In the genomic region with DNA sequence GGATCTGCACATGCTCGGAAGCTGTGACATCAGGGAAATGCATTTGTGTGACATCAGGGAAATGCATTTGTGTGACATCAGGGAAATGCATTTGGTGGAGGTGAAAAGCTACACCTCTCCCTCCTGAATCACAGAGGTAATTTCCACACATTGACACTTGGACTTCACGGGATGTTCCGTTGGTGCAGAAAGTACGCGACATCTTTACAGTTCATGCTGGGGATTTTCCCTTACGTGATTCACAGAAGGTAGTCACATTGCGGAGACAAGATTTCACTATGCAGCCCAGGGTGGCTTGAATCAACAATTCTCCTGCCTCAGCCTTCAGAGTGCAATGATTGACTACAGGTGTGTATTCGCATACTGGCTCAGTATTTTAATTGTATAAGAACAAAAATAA, we compare ENCODE assay signal across 15 mouse cellular contexts. TPM values are rescaled to one million over a fixed set of nuclear protein-coding genes. Genes with fewer than 3 reads are reported as not detected.
DNase-seq lines count a peak whose midpoint lies in the region.
"Had no signal": no experiment of that assay in that cellular context is flagged by ENCODE, and none has a peak within 500 bp of the region (broad histone marks: within the 10 kb centered on the region; RNA-seq: fewer than 3 reads in every experiment).

No protein-coding gene starts in this region.

- intact Hi-C loops in heart, postnatal 36 days (cut with DNase I): no loop called here

- DNase-seq in heart, adult 11 months: peak; percentile 56
- no peak for DNase-seq in heart, postnatal 36 days
- peak; percentile 28 for DNase-seq in CD4-positive, CD25-positive, alpha-beta regulatory T cell, adult 2 months (ENCODE audit: low read depth, low spot score)
- peak; percentile 47 for DNase-seq in induced T-regulatory cell, adult 2 months (ENCODE audit: low read depth)
- DNase-seq in layer of hippocampus, postnatal 25 days (ENCODE audit: extremely low spot score in 1 of 2, low spot score in 1 of 2): no peak
- DNase-seq: adrenal gland, adult 8-10 months; adrenal gland, postnatal 14 days; adrenal gland, postnatal 36 days; B cell, adult 2 months; cerebellum, adult 11-12 months; cerebellum, adult 2 months; cerebellum, adult 9-10 months; cerebellum, postnatal 10 days; cerebellum, postnatal 25 days; forebrain, postnatal 0 days had no signal

RNA-seq across cellular contexts. Expression of a gene that starts 41.6 kb away (rescaled TPM):
- total RNA-seq in heart, postnatal 36 days (2021): 10 to 100 TPM; 54.9 to 65.3 TPM
- total RNA-seq in layer of hippocampus, postnatal 25 days (2021): 10 to 100 TPM; 57.7 to 62.6 TPM

Comparison
In these comparisons a context has a peak if more than half of its experiments do, and no peak if none do; other contexts are left out.
1. DNase-seq: peak in heart, adult 11 months (single experiment), CD4-positive, CD25-positive, alpha-beta regulatory T cell, adult 2 months (single experiment) and induced T-regulatory cell, adult 2 months (single experiment); none in heart, postnatal 36 days (0 of 2) and layer of hippocampus, postnatal 25 days (0 of 2).